Mouse (Mus musculus) ES-Bruce4 (cell line): ENCODE results near the gene Vmn1r218. TPM values are rescaled to one million over a fixed set of nuclear protein-coding genes. Genes with fewer than 3 reads are reported as not detected.
"Not testable (repeated sequence)": the region's sequence is repeated elsewhere in the genome, so short reads cannot be mapped to it uniquely, and the experiment has no call there.

Source experiments
- H3K27ac ChIP-seq: 2 replicates; pipeline ENCODE4 v1.5.1; 2012; ENCODE audit warnings: low read length, inconsistent platforms; ENCODE audit not compliant: insufficient read depth
- H3K27me3 ChIP-seq: 2 replicates; pipeline ENCODE4 v1.6.1; 2012; ENCODE audit warnings: mild to moderate bottlenecking, low read length, inconsistent platforms; ENCODE audit not compliant: control insufficient read depth, poor library complexity, insufficient read depth, severe bottlenecking
- H3K36me3 ChIP-seq: 2 replicates; pipeline ENCODE4 v1.6.1; 2012; ENCODE audit warnings: inconsistent platforms, mild to moderate bottlenecking, low read length, moderate library complexity; ENCODE audit not compliant: control insufficient read depth, poor library complexity, insufficient read depth, severe bottlenecking
- H3K4me1 ChIP-seq: one replicate; pipeline ENCODE4 v1.8.1; 2011; ENCODE audit warnings: low read length; ENCODE audit not compliant: control insufficient read depth, insufficient read depth
- H3K4me3 ChIP-seq: 2 replicates; pipeline ENCODE4 v1.5.1; 2011; ENCODE audit warnings: low read depth, mild to moderate bottlenecking, low read length
- H3K9ac ChIP-seq: 2 replicates; pipeline ENCODE4 v1.6.1; 2012; ENCODE audit warnings: low read depth, mild to moderate bottlenecking, inconsistent platforms; ENCODE audit not compliant: poor library complexity, severe bottlenecking
- H3K9me3 ChIP-seq: replicated peaks from 2 replicates; pipeline ENCODE4 v1.6.1; 2012; ENCODE audit warnings: mild to moderate bottlenecking, low read length, inconsistent platforms; ENCODE audit not compliant: control insufficient read depth, poor library complexity, insufficient read depth, severe bottlenecking
- CTCF ChIP-seq: IDR thresholded peaks from one replicate; pipeline ENCODE4 v1.8.1; 2011; ENCODE audit warnings: low read depth, low read length
- EP300 ChIP-seq: IDR thresholded peaks from 2 replicates; pipeline ENCODE4 v1.6.1; 2011; ENCODE audit warnings: low read depth, low read length; ENCODE audit not compliant: insufficient read depth
- POLR2A ChIP-seq: IDR thresholded peaks from one replicate; pipeline ENCODE4 v1.8.1; 2011; ENCODE audit warnings: low read length; ENCODE audit not compliant: insufficient read depth
- polyA plus RNA-seq: library from polyadenylated mRNA; stranded (reverse); fragments of >200 nt; gene quantifications from 2 replicates; pipeline ENCODE4 v1.2.4, GENCODE M21; 2011; ENCODE audit warnings: low read depth; ENCODE audit not compliant: missing spikeins, insufficient read depth, insufficient read length

The Vmn1r218 gene
- 0.11 and 0.12 TPM in 2 replicates for polyA plus RNA-seq

- Histone ChIP-seq H3K4me1 (no peaks in the 10 kb centered on the region), H3K27me3 (no peaks in the 10 kb centered on the region), H3K4me3 (no peak within 1 kb of the TSS), H3K9me3 (no peaks in the 10 kb centered on the region), H3K27ac (no peak within 1 kb of the TSS), H3K36me3 (no peaks in the 10 kb centered on the region), H3K9ac (no peak within 1 kb of the TSS)
- TF ChIP-seq CTCF (no peak), POLR2A (no peak), EP300 (no peak)
These were observed at the start of gene Vmn1r218 for GRCm38 (mm10) chr13:23133099-23133498. TSS of gene Vmn1r218 (plus strand) at chr13:23133155.

GRCm38 (mm10) chr13:23094386-23094785 lies 38.6 kb upstream of the Vmn1r218 start:
- no peaks in the 10 kb centered on the region for H3K9me3 ChIP-seq
- H3K27me3 ChIP-seq, result no peaks in the 10 kb centered on the region
- H3K4me1 ChIP-seq, result no peaks in the 10 kb centered on the region
- TF ChIP-seq EP300 (no peak), POLR2A (no peak), CTCF (no peak)
- H3K27ac ChIP-seq, result no peak overlapping the region
- H3K36me3 ChIP-seq, result no peaks in the 10 kb centered on the region
- no peak overlapping the region for H3K4me3 ChIP-seq
- no peak overlapping the region for H3K9ac ChIP-seq

- not testable (repeated sequence) for H3K9me3 ChIP-seq, H3K4me1 ChIP-seq, H3K27me3 ChIP-seq, H3K4me3 ChIP-seq, H3K36me3 ChIP-seq, H3K27ac ChIP-seq, H3K9ac ChIP-seq
These were observed 14.8 kb upstream of the Vmn1r218 start, which contains the start of gene Vmn1r217 for GRCm38 (mm10) chr13:23118126-23118525. TSS of gene Vmn1r217 (minus strand) at chr13:23118226.

- no peaks in the 10 kb centered on the region for H3K36me3 ChIP-seq
- TF ChIP-seq EP300 (no peak), CTCF (no peak), POLR2A (no peak)
- no peak overlapping the region for H3K27ac ChIP-seq
- H3K4me3 ChIP-seq, result no peak overlapping the region
- no peaks in the 10 kb centered on the region for H3K27me3 ChIP-seq
- no peak overlapping the region for H3K9ac ChIP-seq
- no peaks in the 10 kb centered on the region for H3K9me3 ChIP-seq
- H3K4me1 ChIP-seq, result no peaks in the 10 kb centered on the region
These were observed 12.3 kb upstream of the Vmn1r218 start for GRCm38 (mm10) chr13:23120611-23121010.

GRCm38 (mm10) chr13:23133501-23133900 lies 546 bp downstream of the Vmn1r218 start:
- no peaks in the 10 kb centered on the region for H3K9me3 ChIP-seq
- no peaks in the 10 kb centered on the region for H3K36me3 ChIP-seq
- H3K27ac ChIP-seq, result no peak overlapping the region
- no peak overlapping the region for H3K4me3 ChIP-seq
- H3K27me3 ChIP-seq, result no peaks in the 10 kb centered on the region
- TF ChIP-seq POLR2A (no peak), CTCF (no peak), EP300 (no peak)
- no peaks in the 10 kb centered on the region for H3K4me1 ChIP-seq
- no peak overlapping the region for H3K9ac ChIP-seq

GRCm38 (mm10) chr13:23138880-23139279 lies 5.9 kb downstream of the Vmn1r218 start:
- Histone ChIP-seq H3K36me3 (no peaks in the 10 kb centered on the region), H3K27me3 (no peaks in the 10 kb centered on the region), H3K9ac (no peak overlapping the region), H3K27ac (no peak overlapping the region), H3K9me3 (no peaks in the 10 kb centered on the region), H3K4me1 (no peaks in the 10 kb centered on the region), H3K4me3 (no peak overlapping the region)
- TF ChIP-seq POLR2A, result no peak
- no peak for TF ChIP-seq EP300
- no peak for TF ChIP-seq CTCF
